Comparison of ENCODE assay signal across 1 mouse cellular context in the genomic region with DNA sequence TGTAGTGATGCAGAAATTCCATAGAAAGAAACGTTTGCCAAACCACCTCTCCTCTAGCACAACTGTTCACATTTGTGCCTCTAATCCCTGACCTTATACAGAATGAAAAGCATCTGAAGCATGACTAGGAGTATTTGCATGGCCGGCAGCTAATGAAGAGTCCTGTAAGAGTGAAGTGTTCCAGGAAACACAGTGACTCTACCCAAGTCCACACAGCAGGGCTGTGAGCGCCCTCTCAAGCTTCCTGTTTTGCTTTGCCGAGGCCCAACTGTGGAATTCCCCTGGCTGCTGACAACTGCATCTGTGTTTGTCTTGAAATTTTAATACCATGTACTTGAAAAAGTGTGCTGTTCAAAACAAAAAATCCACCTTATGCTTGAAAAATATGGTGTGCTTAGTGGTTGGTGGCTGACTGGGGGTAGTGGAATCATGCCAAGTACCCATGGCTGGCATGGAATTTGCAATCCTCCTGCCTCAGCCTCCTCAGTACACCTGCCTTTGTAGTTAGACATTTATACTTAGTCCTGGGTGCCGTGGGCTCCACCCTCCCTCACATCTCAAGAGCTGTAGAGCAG.
TF ChIP-seq lines count a peak whose summit lies in the region.

No protein-coding gene starts in this region.

TF ChIP-seq in CH12.LX, 34 proteins besides CTCF, POLR2A, EP300 and RAD21 (continued from another document):
- TF ChIP-seq CHD2 (IDR thresholded peaks at IDR 0.05; ENCODE audit: low read length) (peak; percentile 48; the same call in 1 of the 2 replicates), RCOR1 (conservative IDR thresholded peaks at IDR 0.05; ENCODE audit: low read depth, low read length) (peak; percentile 50; the same call in 1 of the 2 replicates), TCF12 (IDR thresholded peaks at IDR 0.05; ENCODE audit: low read depth, low read length) (peak; percentile 91), ZC3H11A (IDR thresholded peaks at IDR 0.05; ENCODE audit: low read depth, low read length) (no peak), MEF2A (IDR thresholded peaks at IDR 0.05; ENCODE audit: borderline replicate concordance, low read depth, low read length) (peak; percentile 81), NRF1 (IDR thresholded peaks at IDR 0.05; ENCODE audit: low read depth, low read length) (no peak), MYC (IDR thresholded peaks at IDR 0.05; ENCODE audit: low read depth, low read length) (peak; percentile 82), ZKSCAN1 (IDR thresholded peaks at IDR 0.05; ENCODE audit: borderline replicate concordance, low read depth, low read length) (no peak), UBTF (IDR thresholded peaks at IDR 0.05; ENCODE audit: low read depth, low read length) (no peak), POLR2AphosphoS2 (IDR thresholded peaks at IDR 0.05; ENCODE audit: low read depth, low read length) (0 out of 2 replicates have a peak, but pooled peaks have one; percentile 43), ZNF384 (IDR thresholded peaks at IDR 0.05; ENCODE audit: low read depth, low read length) (peak; percentile 61), MXI1 (IDR thresholded peaks at IDR 0.05; ENCODE audit: low read depth, low read length) (peak; percentile 85), NELFE (IDR thresholded peaks at IDR 0.05; ENCODE audit: low read depth, low read length) (peak; percentile 66), TBP (conservative IDR thresholded peaks at IDR 0.05; ENCODE audit: low read depth, low read length) (peak; percentile 66; the same call in 1 of the 2 replicates), E2F4 (IDR thresholded peaks at IDR 0.05; ENCODE audit: insufficient replicate concordance, low read depth, low read length) (0 out of 2 replicates have a peak, but pooled peaks have one; percentile 29), BHLHE40 (IDR thresholded peaks at IDR 0.05; ENCODE audit: low read depth, low read length) (peak; percentile 78), JUN (IDR thresholded peaks at IDR 0.05; ENCODE audit: insufficient read depth, low read depth, low read length) (no peak), GABPA (IDR thresholded peaks at IDR 0.05; ENCODE audit: insufficient replicate concordance, low read depth, low read length) (no peak), KAT2A (IDR thresholded peaks at IDR 0.05; ENCODE audit: insufficient replicate concordance, low read length) (no peak), ELF1 (IDR thresholded peaks at IDR 0.05; ENCODE audit: low read depth, low read length) (peak; percentile 90), IRF4 (IDR thresholded peaks at IDR 0.05; ENCODE audit: low read depth, low read length) (peak; percentile 82)
TF ChIP-seq in CH12.LX: peak in this region for 23.
